Comparison of ENCODE assay signal across 8 mouse cellular contexts in genomic region chr14:55577871-55578667, GRCm38 (mm10). TPM values are rescaled to one million over a fixed set of nuclear protein-coding genes. Genes with fewer than 3 reads are reported as not detected.
A peak's percentile ranks its signal among the peaks of the same experiment; 100 is the strongest.
DNase-seq lines count a peak whose midpoint lies in the region; ATAC-seq and TF ChIP-seq lines count a peak whose summit lies in the region.

TSS of gene Psme1 (plus strand) at chr14:55578123.

- TF ChIP-seq CTCF in brain, embryonic 14.5 days (IDR thresholded peaks at IDR 0.05; ENCODE audit: borderline replicate concordance, extremely low read depth, insufficient read depth, insufficient read length) = no peak
- TF ChIP-seq CTCF in testis, adult 2 months (IDR thresholded peaks at IDR 0.05; ENCODE audit: control insufficient read depth, insufficient read depth, insufficient replicate concordance, low read depth, low read length) = no peak

- TF ChIP-seq POLR2A in brain, embryonic 14.5 days (IDR thresholded peaks at IDR 0.05; ENCODE audit: borderline replicate concordance, extremely low read depth, insufficient read depth, insufficient read length, poor library complexity, severe bottlenecking) = peak; percentile 45; the same call in 1 of the 2 replicates
- peak; percentile 56 for TF ChIP-seq POLR2A in testis, adult 2 months (IDR thresholded peaks at IDR 0.05; ENCODE audit: control insufficient read depth, low read depth, low read length)

- WGBS in forebrain, embryonic 11.5 days = under 1% methylated on average over 30 of the region's 32 CpGs
- under 1% methylated on average over 32 of the region's 32 CpGs for WGBS in heart, embryonic 15.5 days
- under 1% methylated on average over 32 of the region's 32 CpGs for WGBS in liver, embryonic 16.5 days (ENCODE audit: insufficient replicate concordance)
- 0% methylated on average over 30 of the region's 32 CpGs for WGBS in neural tube, embryonic 13.5 days

- no peaks in the 10 kb centered on the region; the same call in 1 of the 2 replicates for H3K36me3 ChIP-seq in forebrain, embryonic 11.5 days (ENCODE audit: control insufficient read depth, insufficient read depth, low read length)
- peaks cover 20% of the 10 kb centered on the region for H3K36me3 ChIP-seq in heart, embryonic 15.5 days
- 0 out of 2 replicates have a peak, but pooled peaks cover 3% of the 10 kb centered on the region for H3K36me3 ChIP-seq in liver, embryonic 16.5 days (ENCODE audit: control insufficient read depth, insufficient read depth)
- peaks cover 25% of the 10 kb centered on the region for H3K36me3 ChIP-seq in neural tube, embryonic 13.5 days
- H3K36me3 ChIP-seq in testis, adult 2 months (ENCODE audit: control insufficient read depth, insufficient read depth, low read length) = no peaks in the 10 kb centered on the region

- DNase-seq in CD4-positive, CD25-positive, alpha-beta regulatory T cell, adult 2 months (ENCODE audit: low read depth, low spot score) = peak; percentile 90
- peak; percentile 93 for DNase-seq in brain, embryonic 14.5 days (ENCODE audit: low read depth)
- peak; percentile 88 for DNase-seq in forebrain, embryonic 11.5 days (ENCODE audit: low spot score)
- DNase-seq in kidney, postnatal 25 days = peak; percentile 81 to 93

- H3K4me3 ChIP-seq in forebrain, embryonic 11.5 days (ENCODE audit: low read depth, low read length) = peak within 1 kb of the TSS; percentile 59
- peak within 1 kb of the TSS; percentile 79 for H3K4me3 ChIP-seq in heart, embryonic 15.5 days
- peak within 1 kb of the TSS; percentile 70 for H3K4me3 ChIP-seq in liver, embryonic 16.5 days (ENCODE audit: low read depth, low read length)
- peak within 1 kb of the TSS; percentile 72 for H3K4me3 ChIP-seq in neural tube, embryonic 13.5 days
- H3K4me3 ChIP-seq in testis, adult 2 months (ENCODE audit: control insufficient read depth, low read depth, low read length) = peak within 1 kb of the TSS; percentile 67

- no peaks in the 10 kb centered on the region for H3K9me3 ChIP-seq in forebrain, embryonic 11.5 days (ENCODE audit: control insufficient read depth, low read length)
- H3K9me3 ChIP-seq in heart, embryonic 15.5 days (replicated peaks) = no peaks in the 10 kb centered on the region
- H3K9me3 ChIP-seq in liver, embryonic 16.5 days (replicated peaks; ENCODE audit: control insufficient read depth, low read length) = no peaks in the 10 kb centered on the region
- no peaks in the 10 kb centered on the region for H3K9me3 ChIP-seq in neural tube, embryonic 13.5 days

- H3K27me3 ChIP-seq in forebrain, embryonic 11.5 days (ENCODE audit: control insufficient read depth, insufficient read depth, low read length) = no peaks in the 10 kb centered on the region
- H3K27me3 ChIP-seq in heart, embryonic 15.5 days = no peaks in the 10 kb centered on the region
- no peaks in the 10 kb centered on the region for H3K27me3 ChIP-seq in liver, embryonic 16.5 days (ENCODE audit: control insufficient read depth, insufficient read depth, low read depth, low read length)
- no peaks in the 10 kb centered on the region for H3K27me3 ChIP-seq in neural tube, embryonic 13.5 days
- no peaks in the 10 kb centered on the region for H3K27me3 ChIP-seq in testis, adult 2 months (ENCODE audit: control insufficient read depth, insufficient read depth, low read length)

- no peaks in the 10 kb centered on the region for H3K4me1 ChIP-seq in forebrain, embryonic 11.5 days (replicated peaks; ENCODE audit: control insufficient read depth, insufficient read depth, low read length)
- peaks cover 39% of the 10 kb centered on the region for H3K4me1 ChIP-seq in heart, embryonic 15.5 days (replicated peaks)
- peaks cover 25% of the 10 kb centered on the region for H3K4me1 ChIP-seq in liver, embryonic 16.5 days (ENCODE audit: control insufficient read depth, low read depth, low read length)
- peaks cover 20% of the 10 kb centered on the region for H3K4me1 ChIP-seq in neural tube, embryonic 13.5 days (replicated peaks)
- peaks cover 23% of the 10 kb centered on the region for H3K4me1 ChIP-seq in testis, adult 2 months (ENCODE audit: control insufficient read depth, insufficient read depth, low read length)

- H3K4me2 ChIP-seq in forebrain, embryonic 11.5 days (ENCODE audit: low read depth, low read length, severe bottlenecking) = peak within 1 kb of the TSS; percentile 85
- H3K4me2 ChIP-seq in heart, embryonic 15.5 days = peak within 1 kb of the TSS; percentile 78
- H3K4me2 ChIP-seq in liver, embryonic 16.5 days (ENCODE audit: low read depth, low read length) = peak within 1 kb of the TSS; percentile 80
- peak within 1 kb of the TSS; percentile 82 for H3K4me2 ChIP-seq in neural tube, embryonic 13.5 days

- peak within 1 kb of the TSS; percentile 51 for H3K27ac ChIP-seq in forebrain, embryonic 11.5 days (ENCODE audit: low read depth, low read length)
- peak within 1 kb of the TSS; percentile 98 for H3K27ac ChIP-seq in heart, embryonic 15.5 days
- peak within 1 kb of the TSS; percentile 83 for H3K27ac ChIP-seq in liver, embryonic 16.5 days (ENCODE audit: low read length)
- H3K27ac ChIP-seq in neural tube, embryonic 13.5 days (replicated peaks) = peak within 1 kb of the TSS; percentile 86
- H3K27ac ChIP-seq in testis, adult 2 months (ENCODE audit: control insufficient read depth, insufficient read depth, low read depth, low read length) = peak within 1 kb of the TSS; percentile 34

- H3K9ac ChIP-seq in forebrain, embryonic 11.5 days (ENCODE audit: low read length) = peak within 1 kb of the TSS; percentile 89
- peak within 1 kb of the TSS; percentile 88 for H3K9ac ChIP-seq in heart, embryonic 15.5 days
- peak within 1 kb of the TSS; percentile 80 for H3K9ac ChIP-seq in liver, embryonic 16.5 days (ENCODE audit: low read depth, low read length)
- peak within 1 kb of the TSS; percentile 93 for H3K9ac ChIP-seq in neural tube, embryonic 13.5 days

- ATAC-seq in forebrain, embryonic 11.5 days (replicated peaks; ENCODE audit: low FRiP score) = peak; percentile 89
- ATAC-seq in heart, embryonic 15.5 days (replicated peaks; ENCODE audit: insufficient number of reproducible peaks, insufficient read depth, low FRiP score, low read depth) = peak; percentile 84
- ATAC-seq in liver, embryonic 16.5 days (ENCODE audit: low read depth) = peak; percentile 86
- peak; percentile 91 for ATAC-seq in neural tube, embryonic 13.5 days (ENCODE audit: low read depth)

RNA-seq across cellular contexts. Expression of gene Psme1, which starts in this region (rescaled TPM):
- polyA plus RNA-seq in brain, embryonic 14.5 days (2012; rRNA removed) = 94.1 and 98.3 TPM in 2 replicates
- 100 and 105 TPM in 2 replicates for polyA plus RNA-seq in forebrain, embryonic 11.5 days (2014; fragmentation: Nextera tagmentation; extraction: Ambion mirVana)
- 206 and 216 TPM in 2 replicates for polyA plus RNA-seq in heart, embryonic 15.5 days (2015; fragmentation: Nextera tagmentation; extraction: Ambion mirVana)
- polyA plus RNA-seq in liver, embryonic 16.5 days (2015; fragmentation: Nextera tagmentation; extraction: Ambion mirVana) = 114 TPM in 2 replicates
- polyA plus RNA-seq in neural tube, embryonic 13.5 days (2015; fragmentation: Nextera tagmentation; extraction: Ambion mirVana) = 167 and 179 TPM in 2 replicates
- 7.6 and 8.4 TPM in 2 replicates for polyA plus RNA-seq in testis, adult 2 months (2012; rRNA removed)

Comparison
In these comparisons a context has a peak if more than half of its experiments do, and no peak if none do; other contexts are left out.
1. Peak in every context shown above with its lines: DNase-seq, ATAC-seq, H3K4me3 ChIP-seq and H3K27ac ChIP-seq.
2. RNA of gene Psme1 (polyA plus RNA-seq): 206 to 216 TPM in heart, embryonic 15.5 days, 167 to 179 TPM in neural tube, embryonic 13.5 days, 114 TPM in liver, embryonic 16.5 days, 100 to 105 TPM in forebrain, embryonic 11.5 days and 94.1 to 98.3 TPM in brain, embryonic 14.5 days; 7.6 to 8.4 TPM in testis, adult 2 months; every median in the first group is over 10 times any median in the second.
3. H3K27ac ChIP-seq: peak in every context shown above with its lines; median percentile 98 in heart, embryonic 15.5 days; 86 in neural tube, embryonic 13.5 days; 83 in liver, embryonic 16.5 days; 51 in forebrain, embryonic 11.5 days; 34 in testis, adult 2 months.